In genomic region chr5:43882034-43882433, GRCm38 (mm10) we compare ENCODE assay signal across 1 mouse cellular context.
TF ChIP-seq lines count a peak whose summit lies in the region.

No protein-coding gene starts in this region.

TF ChIP-seq in CH12.LX, 34 proteins besides CTCF, POLR2A, EP300 and RAD21 (continued from another document):
- TF ChIP-seq MEF2A (IDR thresholded peaks at IDR 0.05; ENCODE audit: borderline replicate concordance, low read depth, low read length): peak; percentile 57; the same call in 1 of the 2 replicates
- no peak for TF ChIP-seq ZKSCAN1 (IDR thresholded peaks at IDR 0.05; ENCODE audit: borderline replicate concordance, low read depth, low read length)
- TF ChIP-seq POLR2AphosphoS2 (IDR thresholded peaks at IDR 0.05; ENCODE audit: low read depth, low read length): no peak
- TF ChIP-seq ZNF384 (IDR thresholded peaks at IDR 0.05; ENCODE audit: low read depth, low read length): peak; percentile 96
- TF ChIP-seq ZC3H11A (IDR thresholded peaks at IDR 0.05; ENCODE audit: low read depth, low read length): no peak
TF ChIP-seq in CH12.LX: peak in this region for 9.
